Mouse (Mus musculus): ENCODE measurements at regions not wholly inside any gene's neighbourhood (a gene's known extent, or its start where the extent isn't known, plus 50 kb on each side); places are given as distances from the start of the nearest gene placed in this dataset.

DNA sequence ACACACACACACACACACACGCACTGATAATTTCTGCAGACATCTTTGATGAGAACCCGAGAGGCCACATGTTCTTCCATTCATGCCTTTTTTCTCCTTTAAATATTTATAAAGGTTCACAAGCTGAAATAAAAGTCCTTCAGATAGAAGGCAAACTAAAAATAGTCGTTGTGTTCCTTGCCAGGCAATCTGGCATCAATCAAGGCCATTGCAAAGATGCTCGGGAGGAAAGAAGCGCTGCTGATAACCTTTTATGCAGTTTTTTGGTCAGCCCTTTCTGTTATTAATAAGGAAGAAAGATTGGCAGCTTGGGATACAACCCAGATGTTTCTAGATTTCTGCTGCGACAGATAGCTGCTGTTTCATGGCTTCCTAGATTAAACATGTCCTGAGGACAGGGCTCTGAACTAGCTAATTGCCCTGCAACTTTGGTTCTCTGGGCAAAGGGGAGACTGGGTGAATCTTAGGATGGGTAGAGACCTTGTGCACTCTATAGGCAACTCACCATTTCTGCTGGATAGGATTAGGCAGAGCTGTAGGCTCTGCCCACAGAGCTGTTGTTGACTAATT is 238.4 kb downstream of the Ets1 start:
- DNase-seq (ENCODE audit: low read depth, low spot score) = no peak
- no peaks in the 10 kb centered on the region for H3K27me3 ChIP-seq (ENCODE audit: control insufficient read depth, insufficient read depth, low read length, poor library complexity, severe bottlenecking)
- H3K36me3 ChIP-seq (ENCODE audit: control insufficient read depth, insufficient read depth, low read length, poor library complexity, severe bottlenecking) = no peaks in the 10 kb centered on the region

DNA sequence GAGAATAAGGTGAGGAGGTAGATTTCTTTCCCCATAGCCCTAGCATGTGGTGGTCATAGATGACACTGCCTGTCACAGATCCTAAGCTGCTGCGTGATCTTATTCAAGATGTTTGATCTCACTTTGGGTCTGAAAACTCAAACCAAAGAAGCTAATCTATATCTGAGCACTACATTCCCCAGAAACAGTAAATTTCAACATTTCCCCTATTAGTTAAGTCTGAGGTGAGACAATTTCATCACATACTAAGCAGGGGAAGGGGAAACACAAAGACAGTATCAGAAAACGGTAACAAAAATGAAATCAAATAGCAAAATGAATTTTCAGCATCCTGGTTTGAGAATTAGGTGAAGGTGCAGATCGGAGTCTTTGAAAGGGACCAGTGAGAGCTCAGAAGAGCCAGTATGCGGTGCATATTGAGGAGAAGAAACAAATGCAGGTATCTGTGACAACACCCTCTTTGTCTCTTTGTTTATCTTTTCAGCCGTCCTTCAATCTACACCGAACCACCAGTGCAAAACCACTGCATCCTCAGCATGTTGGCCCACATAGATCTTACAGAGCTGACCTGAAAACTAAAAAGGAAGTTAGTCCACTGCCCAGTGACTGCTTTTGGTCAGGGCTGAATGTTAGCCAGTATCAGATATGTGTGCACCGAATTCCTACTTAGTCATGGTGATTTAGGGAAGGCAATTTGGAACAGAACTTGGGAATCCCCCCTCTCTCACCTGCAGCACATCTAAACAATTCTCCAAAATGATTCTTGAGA is 247.0 kb downstream of the Ets1 start:
- Histone ChIP-seq H3K27me3 (ENCODE audit: control insufficient read depth, insufficient read depth, low read length, poor library complexity, severe bottlenecking) (no peaks in the 10 kb centered on the region), H3K36me3 (ENCODE audit: control insufficient read depth, insufficient read depth, low read length, poor library complexity, severe bottlenecking) (no peaks in the 10 kb centered on the region)
- no peak for DNase-seq (ENCODE audit: low read depth, low spot score)

DNA sequence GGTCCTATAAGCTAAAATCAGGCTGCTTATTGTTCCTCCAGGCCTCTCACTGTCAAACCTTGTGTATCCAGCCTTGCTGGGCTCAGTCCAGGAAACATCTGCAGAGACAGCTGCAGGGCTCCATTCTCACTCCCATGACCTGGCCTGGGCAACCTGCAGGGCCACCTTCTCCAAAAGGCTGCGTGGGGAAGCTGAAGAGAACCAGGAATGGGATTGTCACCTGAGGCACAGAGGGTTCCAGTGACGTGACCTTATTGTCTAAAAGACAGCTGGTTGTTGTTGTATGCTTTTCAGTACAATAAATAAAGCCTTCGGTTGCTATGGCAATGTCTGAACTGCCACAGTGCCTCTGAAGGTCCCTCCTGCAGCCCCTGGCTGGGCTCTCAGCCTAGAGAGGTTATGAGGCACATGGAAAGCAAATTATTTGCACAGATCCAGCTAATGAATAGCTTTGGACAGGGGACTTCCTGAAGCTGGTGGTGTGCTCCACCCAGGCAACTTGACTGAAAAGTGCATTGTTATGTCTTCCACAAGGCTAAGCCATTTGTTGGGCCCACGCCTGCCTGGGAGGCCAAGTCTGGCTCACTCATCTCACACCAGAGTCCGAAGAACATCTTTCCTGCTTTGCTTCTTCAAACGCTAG is 250.1 kb downstream of the Ets1 start:
- no peak for DNase-seq (ENCODE audit: low read depth, low spot score)

DNA sequence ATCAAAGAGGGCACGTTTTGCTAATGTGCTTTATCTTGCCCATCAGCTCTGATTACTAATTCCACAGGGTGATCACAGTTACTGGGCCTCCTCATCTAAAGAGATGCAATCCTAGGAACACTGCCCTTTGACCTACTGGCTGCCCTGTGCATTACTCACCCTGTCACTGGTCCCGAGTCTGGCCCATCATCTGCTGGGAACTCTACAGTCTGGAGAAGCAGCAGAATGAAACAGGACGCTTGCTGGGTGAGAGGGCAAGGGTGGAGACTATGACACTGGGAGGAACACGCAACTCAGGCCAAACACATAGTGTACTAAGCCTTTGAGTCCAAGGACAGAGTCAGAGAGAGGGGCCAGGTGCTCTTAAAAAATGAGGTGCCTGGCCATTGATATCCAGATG is 263.8 kb downstream of the Ets1 start:
- Histone ChIP-seq H3K27me3 (ENCODE audit: control insufficient read depth, insufficient read depth, low read length, poor library complexity, severe bottlenecking) (no peaks in the 10 kb centered on the region), H3K36me3 (ENCODE audit: control insufficient read depth, insufficient read depth, low read length, poor library complexity, severe bottlenecking) (no peaks in the 10 kb centered on the region; the same call in 1 of the 2 replicates)
- DNase-seq (ENCODE audit: low read depth, low spot score) = no peak

More for the DNA sequence above, 250.1 kb downstream of the Ets1 start:
- H3K27me3 ChIP-seq (ENCODE audit: control insufficient read depth, insufficient read depth, low read length, poor library complexity, severe bottlenecking) = no peaks in the 10 kb centered on the region
- H3K36me3 ChIP-seq (ENCODE audit: control insufficient read depth, insufficient read depth, low read length, poor library complexity, severe bottlenecking) = no peaks in the 10 kb centered on the region

DNA sequence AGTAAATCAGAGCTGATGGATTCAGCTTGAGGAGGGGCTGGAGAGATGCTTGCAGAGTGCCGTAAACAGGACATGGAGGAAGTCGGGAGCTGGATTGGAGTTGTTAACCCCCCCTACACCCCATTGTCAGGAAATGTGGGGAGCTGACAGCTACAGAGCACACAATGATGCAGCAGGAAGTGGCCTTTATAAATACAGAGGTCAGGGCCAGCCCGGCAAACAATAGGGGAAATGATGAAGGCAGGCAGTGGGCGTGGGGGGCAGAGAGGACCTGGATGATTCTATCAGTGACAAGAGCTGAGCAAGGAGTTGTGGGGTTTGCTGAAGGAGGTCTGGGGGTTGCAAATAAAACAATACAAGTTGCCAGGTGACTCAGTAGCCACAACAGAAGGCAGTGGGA is 265.3 kb downstream of the Ets1 start:
- peak; percentile 4 for DNase-seq (ENCODE audit: low read depth, low spot score)
- no peaks in the 10 kb centered on the region for H3K27me3 ChIP-seq (ENCODE audit: control insufficient read depth, insufficient read depth, low read length, poor library complexity, severe bottlenecking)
- no peaks in the 10 kb centered on the region; the same call in 1 of the 2 replicates for H3K36me3 ChIP-seq (ENCODE audit: control insufficient read depth, insufficient read depth, low read length, poor library complexity, severe bottlenecking)

DNA sequence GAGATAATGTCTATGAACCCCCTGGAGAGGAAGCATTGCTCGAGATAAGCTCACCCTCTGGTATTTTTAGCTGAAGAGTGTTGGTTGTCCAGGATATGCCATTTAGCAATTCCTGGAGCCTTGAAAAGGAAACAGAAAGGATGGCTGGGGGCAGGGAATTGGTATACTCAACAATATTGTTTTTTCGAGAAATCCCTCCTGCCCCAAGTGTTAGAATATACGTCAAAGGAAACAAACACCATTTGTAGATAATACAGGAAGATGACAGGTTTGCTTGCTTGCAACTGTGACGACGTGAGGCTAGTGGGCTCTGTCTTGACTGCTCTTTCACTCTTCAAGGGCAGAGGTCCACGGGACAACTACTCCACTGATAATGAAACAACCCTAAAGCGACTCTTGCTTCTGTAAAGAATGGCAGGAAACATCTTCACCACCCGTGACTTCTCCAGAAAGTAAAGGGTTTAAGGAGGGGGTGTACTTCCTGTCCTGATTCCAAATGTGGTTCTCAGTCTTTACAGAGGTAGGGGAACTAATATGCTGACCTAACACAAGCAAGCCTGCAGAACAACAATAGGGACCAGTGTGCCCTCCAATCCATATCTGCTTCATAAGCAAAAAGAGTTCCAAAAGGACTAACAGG is 270.3 kb downstream of the Ets1 start:
- H3K36me3 ChIP-seq (ENCODE audit: control insufficient read depth, insufficient read depth, low read length, poor library complexity, severe bottlenecking) = no peaks in the 10 kb centered on the region
- peak; percentile 43 for DNase-seq (ENCODE audit: low read depth, low spot score)
- H3K27me3 ChIP-seq (ENCODE audit: control insufficient read depth, insufficient read depth, low read length, poor library complexity, severe bottlenecking) = no peaks in the 10 kb centered on the region

DNA sequence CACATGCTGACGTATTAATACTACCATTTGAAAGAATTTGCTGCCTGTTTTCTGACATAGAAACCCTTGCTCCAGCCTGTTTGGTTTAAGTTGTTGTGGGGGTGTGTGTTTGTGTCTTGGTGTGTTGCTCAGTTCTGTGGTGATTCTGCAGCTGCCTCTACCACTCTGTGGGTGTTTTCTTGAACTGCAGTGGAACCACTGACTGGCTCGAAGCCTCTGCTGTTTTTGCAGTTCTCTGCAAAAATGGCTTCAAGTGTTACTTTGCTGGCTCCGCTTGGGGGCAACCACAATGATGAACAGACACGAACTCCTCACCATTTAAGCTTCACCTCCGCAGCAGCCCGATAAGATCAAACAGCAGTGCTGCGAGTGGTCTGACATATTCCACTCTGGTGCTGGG is 274.6 kb downstream of the Ets1 start:
- DNase-seq (ENCODE audit: low read depth, low spot score) = no peak
- H3K36me3 ChIP-seq (ENCODE audit: control insufficient read depth, insufficient read depth, low read length, poor library complexity, severe bottlenecking) = no peaks in the 10 kb centered on the region
- H3K27me3 ChIP-seq (ENCODE audit: control insufficient read depth, insufficient read depth, low read length, poor library complexity, severe bottlenecking) = no peaks in the 10 kb centered on the region

DNA sequence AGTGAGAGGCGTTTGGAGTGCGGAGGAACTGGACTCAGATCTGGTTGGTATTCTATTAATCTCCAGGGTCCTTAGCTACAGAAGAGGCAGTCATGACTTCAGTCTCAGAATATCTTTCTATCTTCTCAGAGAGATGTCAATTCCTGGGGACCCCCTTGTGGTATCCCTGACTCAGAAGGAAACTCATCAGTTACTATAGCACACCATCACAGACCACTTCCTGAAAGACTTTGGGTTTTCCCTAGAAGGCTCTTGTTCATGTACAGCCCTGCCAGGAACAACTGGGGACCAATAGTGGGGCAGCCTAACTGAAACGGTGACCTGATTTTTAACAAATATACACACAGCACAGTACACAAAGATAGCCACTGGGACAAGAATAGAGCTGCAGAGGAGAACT is 279.6 kb downstream of the Ets1 start:
- DNase-seq (ENCODE audit: low read depth, low spot score) = peak; percentile 26
- H3K36me3 ChIP-seq (ENCODE audit: control insufficient read depth, insufficient read depth, low read length, poor library complexity, severe bottlenecking) = no peaks in the 10 kb centered on the region

DNA sequence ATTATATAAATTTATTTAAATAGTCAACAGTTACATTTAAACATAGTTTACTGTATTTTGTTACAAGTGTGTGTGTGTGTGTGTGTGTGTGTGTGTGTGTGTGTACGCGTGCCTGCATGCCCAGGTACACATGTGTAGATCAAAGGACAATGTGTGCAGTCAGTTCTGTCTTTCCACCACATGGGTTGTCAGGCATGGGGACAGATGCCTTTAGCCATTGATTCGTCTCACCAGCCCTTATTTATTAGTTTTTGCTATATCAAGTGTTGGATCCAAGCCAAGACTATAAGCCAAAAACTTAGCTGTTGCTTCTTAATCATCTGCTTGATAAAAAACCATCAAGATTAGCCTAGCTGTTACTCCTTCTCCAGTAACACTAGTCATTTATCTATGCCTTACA is 280.7 kb downstream of the Ets1 start:
- no peak for DNase-seq (ENCODE audit: low read depth, low spot score)
- Histone ChIP-seq H3K27me3 (ENCODE audit: control insufficient read depth, insufficient read depth, low read length, poor library complexity, severe bottlenecking) (no peaks in the 10 kb centered on the region), H3K36me3 (ENCODE audit: control insufficient read depth, insufficient read depth, low read length, poor library complexity, severe bottlenecking) (no peaks in the 10 kb centered on the region)

More for the DNA sequence above, 279.6 kb downstream of the Ets1 start:
- no peaks in the 10 kb centered on the region for H3K27me3 ChIP-seq (ENCODE audit: control insufficient read depth, insufficient read depth, low read length, poor library complexity, severe bottlenecking)

DNA sequence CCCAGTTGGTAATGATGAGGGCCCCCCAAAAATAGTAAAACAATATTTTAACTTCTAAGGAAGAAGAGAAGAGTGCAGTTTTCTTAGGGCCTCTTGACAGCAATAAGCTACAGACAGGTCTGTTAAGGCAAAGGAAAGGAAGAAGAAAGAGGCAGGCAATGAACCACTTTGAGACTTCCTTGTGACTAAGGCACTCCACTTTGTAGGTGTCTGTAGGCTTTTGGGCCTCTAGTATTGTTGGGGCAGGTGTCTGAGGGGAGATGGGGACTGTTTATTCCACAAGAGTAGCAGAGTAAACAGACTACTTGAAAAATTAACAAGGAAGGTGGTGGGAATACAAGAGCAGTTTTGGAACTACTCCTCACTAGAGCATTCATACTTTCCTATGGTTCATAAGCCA is 287.9 kb downstream of the Ets1 start:
- H3K27me3 ChIP-seq (ENCODE audit: control insufficient read depth, insufficient read depth, low read length, poor library complexity, severe bottlenecking) = no peaks in the 10 kb centered on the region
- no peak for DNase-seq (ENCODE audit: low read depth, low spot score)
- H3K36me3 ChIP-seq (ENCODE audit: control insufficient read depth, insufficient read depth, low read length, poor library complexity, severe bottlenecking) = no peaks in the 10 kb centered on the region

DNA sequence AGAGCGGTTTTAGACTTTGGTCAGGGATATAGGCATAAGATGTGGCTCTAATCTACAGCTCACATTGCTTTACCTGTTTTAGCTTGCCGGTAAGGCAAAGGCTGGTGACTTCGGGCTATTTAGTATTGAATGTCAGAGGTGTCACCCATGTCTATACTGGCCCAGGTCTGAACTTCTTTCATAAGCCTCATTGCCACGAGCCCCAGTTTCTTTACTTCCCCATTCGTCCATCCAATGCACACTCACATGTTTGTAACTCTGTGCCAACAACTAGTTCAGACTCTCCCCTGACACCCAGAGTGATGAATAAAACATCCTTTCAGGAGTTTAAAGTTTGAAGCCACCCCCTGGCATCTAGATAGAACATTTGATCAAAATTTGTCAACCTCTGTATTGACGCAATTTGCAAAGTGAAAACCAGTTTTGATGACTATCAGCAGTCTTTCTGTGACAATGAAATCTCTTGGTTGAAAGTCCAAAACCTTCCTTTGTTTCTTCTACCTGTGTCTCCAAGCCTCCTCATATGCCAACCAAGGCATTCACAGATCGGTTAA is 288.4 kb downstream of the Ets1 start:
- DNase-seq (ENCODE audit: low read depth, low spot score) = no peak
- Histone ChIP-seq H3K36me3 (ENCODE audit: control insufficient read depth, insufficient read depth, low read length, poor library complexity, severe bottlenecking) (no peaks in the 10 kb centered on the region), H3K27me3 (ENCODE audit: control insufficient read depth, insufficient read depth, low read length, poor library complexity, severe bottlenecking) (no peaks in the 10 kb centered on the region)

DNA sequence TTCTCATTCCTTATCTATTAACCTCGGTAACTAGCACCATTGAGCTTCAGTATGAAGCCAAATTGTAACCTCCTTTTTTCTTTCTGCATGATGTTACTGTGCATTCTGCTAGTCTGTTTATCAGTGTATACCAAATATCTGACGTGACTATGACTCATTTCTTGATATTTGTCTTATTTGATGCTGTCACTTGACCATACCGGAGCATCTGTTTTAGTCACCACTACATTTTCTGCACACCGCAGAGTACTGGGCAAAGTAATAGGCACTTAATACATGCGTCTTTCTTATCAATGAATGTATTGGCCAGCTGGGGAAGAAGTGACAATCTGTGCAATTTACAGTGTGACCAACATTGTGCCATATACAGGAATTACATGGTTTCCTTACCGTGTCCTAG is 289.0 kb downstream of the Ets1 start:
- DNase-seq (ENCODE audit: low read depth, low spot score) = no peak
- H3K36me3 ChIP-seq (ENCODE audit: control insufficient read depth, insufficient read depth, low read length, poor library complexity, severe bottlenecking) = no peaks in the 10 kb centered on the region
- no peaks in the 10 kb centered on the region for H3K27me3 ChIP-seq (ENCODE audit: control insufficient read depth, insufficient read depth, low read length, poor library complexity, severe bottlenecking)

DNA sequence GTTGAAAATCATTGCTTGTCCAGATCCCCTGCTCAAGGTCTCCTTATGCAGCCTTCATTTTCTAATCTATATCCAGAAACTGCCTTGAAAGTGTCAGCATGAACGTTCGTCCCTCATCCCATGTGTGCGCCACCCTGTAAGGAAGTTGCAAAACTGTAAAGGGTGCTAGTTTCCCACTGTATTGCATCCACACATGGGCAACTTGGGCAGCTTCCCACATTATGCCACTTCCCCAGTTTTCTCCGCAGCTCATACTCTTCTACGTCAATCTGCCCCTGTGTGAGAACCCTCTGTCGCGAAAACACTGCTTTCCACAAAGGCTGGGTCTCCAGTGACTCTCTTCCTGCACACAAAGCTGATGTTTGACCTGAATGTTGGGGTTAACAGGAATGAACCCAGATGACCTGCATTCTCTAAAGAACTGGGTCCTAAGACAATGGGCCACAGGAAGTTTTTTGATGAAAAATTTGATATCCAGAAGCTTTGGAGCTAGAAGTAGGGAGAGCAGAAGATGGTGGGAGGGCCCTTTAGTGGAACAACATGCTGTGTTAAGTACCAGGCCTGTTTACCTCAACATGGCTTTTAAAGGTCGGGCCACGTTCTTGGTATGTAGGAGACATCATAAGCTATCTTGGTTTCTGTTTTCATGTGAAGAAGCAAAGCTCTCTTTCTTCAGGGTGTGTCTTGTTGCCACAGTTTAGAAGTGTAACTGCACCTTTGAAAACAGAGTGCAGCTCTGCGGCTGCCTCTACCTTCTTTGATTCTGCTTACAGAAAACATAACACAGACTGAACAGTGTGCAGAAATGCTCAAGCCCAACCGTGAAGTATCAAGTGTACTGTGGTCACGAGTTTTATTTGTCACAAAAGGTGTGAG is 289.9 kb downstream of the Ets1 start:
- Histone ChIP-seq H3K36me3 (ENCODE audit: control insufficient read depth, insufficient read depth, low read length, poor library complexity, severe bottlenecking) (no peaks in the 10 kb centered on the region), H3K27me3 (ENCODE audit: control insufficient read depth, insufficient read depth, low read length, poor library complexity, severe bottlenecking) (no peaks in the 10 kb centered on the region)
- DNase-seq (ENCODE audit: low read depth, low spot score) = no peak

DNA sequence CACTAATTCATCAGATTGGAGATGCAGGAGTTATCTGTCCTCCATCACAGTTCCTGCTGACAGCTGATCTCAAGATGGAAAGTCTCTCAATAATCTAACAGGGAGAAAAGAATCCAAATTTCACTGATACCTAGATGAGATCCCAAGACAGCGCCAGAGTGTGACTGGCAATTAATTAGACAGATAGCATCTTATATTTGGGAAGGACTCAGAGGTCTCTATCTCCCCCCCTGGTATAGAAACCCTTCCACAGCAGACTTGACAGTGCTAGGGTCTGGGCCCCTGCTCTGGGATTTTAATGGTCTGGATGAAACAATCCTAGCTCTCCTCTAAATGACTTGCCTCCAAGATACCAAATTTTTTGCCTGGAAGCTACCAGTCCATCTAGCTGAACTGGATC is 291.6 kb downstream of the Ets1 start:
- H3K27me3 ChIP-seq (ENCODE audit: control insufficient read depth, insufficient read depth, low read length, poor library complexity, severe bottlenecking) = no peaks in the 10 kb centered on the region
- DNase-seq (ENCODE audit: low read depth, low spot score) = no peak
- no peaks in the 10 kb centered on the region for H3K36me3 ChIP-seq (ENCODE audit: control insufficient read depth, insufficient read depth, low read length, poor library complexity, severe bottlenecking)
